ENCODE assay signal across 9 mouse cellular contexts in the genomic region with DNA sequence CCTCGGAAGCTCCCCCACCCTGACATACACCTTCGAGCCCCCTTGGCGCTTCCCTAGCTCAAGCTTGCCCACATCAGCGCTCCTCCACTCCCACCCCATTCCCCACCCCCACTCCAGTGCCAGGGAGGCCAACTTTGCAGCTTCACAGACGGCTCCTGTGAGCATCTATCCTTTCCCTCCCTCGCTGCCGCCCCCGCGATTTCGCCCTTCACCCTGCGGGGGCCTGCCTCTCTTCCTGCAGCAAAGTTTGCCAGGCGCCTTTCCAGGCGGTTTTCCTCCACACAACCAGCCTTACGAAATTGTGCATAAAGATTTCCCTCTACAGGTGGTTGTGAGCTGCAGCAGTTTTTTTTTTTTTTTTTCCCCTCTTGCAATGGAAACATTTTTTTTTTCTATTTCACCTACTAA.
DNase-seq lines count a peak whose midpoint lies in the region; ATAC-seq and TF ChIP-seq lines count a peak whose summit lies in the region.
"Had no signal": no experiment of that assay in that cellular context is flagged by ENCODE, and none has a peak within 500 bp of the region (broad histone marks: within the 10 kb centered on the region; RNA-seq: fewer than 3 reads in every experiment).

No protein-coding gene starts in this region.

- H3K4me1 ChIP-seq in forebrain, postnatal 0 days (ENCODE audit: insufficient read depth) = peaks cover 16% of the 10 kb centered on the region
- H3K4me1 ChIP-seq in limb, embryonic 13.5 days = peaks cover 32% of the 10 kb centered on the region

- WGBS in forebrain, postnatal 0 days = 0% methylated on average over 14 of the region's 14 CpGs
- 1% methylated on average over 14 of the region's 14 CpGs for WGBS in limb, embryonic 13.5 days

- H3K9ac ChIP-seq in forebrain, postnatal 0 days = peak overlapping the region; percentile 33; the same call in 1 of the 2 replicates
- peak overlapping the region; percentile 45; the same call in 1 of the 2 replicates for H3K9ac ChIP-seq in limb, embryonic 13.5 days
- H3K9ac ChIP-seq: liver, embryonic 15.5 days had no signal

- H3K9me3 ChIP-seq in forebrain, postnatal 0 days (ENCODE audit: low read length) = no peaks in the 10 kb centered on the region
- no peaks in the 10 kb centered on the region for H3K9me3 ChIP-seq in limb, embryonic 13.5 days
- H3K9me3 ChIP-seq: liver, embryonic 15.5 days had no signal

- peak; percentile 35 for TF ChIP-seq CTCF in forebrain, postnatal 0 days (IDR thresholded peaks at IDR 0.05; ENCODE audit: low read depth)

- peak; percentile 33 for DNase-seq in layer of hippocampus, adult 9-11 months
- no peak for DNase-seq in layer of hippocampus, adult 8-10 months (ENCODE audit: low spot score in 2 of 2)
- peak; percentile 73 for DNase-seq in brain, adult 2 months (ENCODE audit: low read depth, low spot score)
- DNase-seq in forebrain, postnatal 0 days = peak; percentile 69
- peak; percentile 34 for DNase-seq in ovary, postnatal 14 days (ENCODE audit: low spot score)
- no peak for DNase-seq in gastrocnemius, adult 18-20 months (ENCODE audit: low spot score)

- peak overlapping the region; percentile 77 for H3K4me2 ChIP-seq in forebrain, postnatal 0 days (ENCODE audit: low read depth)
- H3K4me2 ChIP-seq in limb, embryonic 13.5 days (replicated peaks) = peak overlapping the region; percentile 70
- H3K4me2 ChIP-seq: liver, embryonic 15.5 days had no signal

- H3K27ac ChIP-seq in forebrain, postnatal 0 days (ENCODE audit: low read depth, low read length) = peak overlapping the region; percentile 85; the same call in 1 of the 2 replicates
- no peak overlapping the region for H3K27ac ChIP-seq in limb, embryonic 13.5 days
- H3K27ac ChIP-seq: liver, embryonic 15.5 days had no signal

- 0 out of 2 replicates have a peak, but pooled peaks have one; percentile 9 for ATAC-seq in forebrain, postnatal 0 days
- no peak for ATAC-seq in limb, embryonic 13.5 days (ENCODE audit: low FRiP score, low read depth)
- ATAC-seq in erythroid progenitor cell, adult 5-6 weeks (replicated peaks; ENCODE audit: low FRiP score, poor library complexity, severe bottlenecking) = no peak

- no peaks in the 10 kb centered on the region for H3K27me3 ChIP-seq in forebrain, postnatal 0 days (ENCODE audit: insufficient read depth, low read length)
- peaks cover 66% of the 10 kb centered on the region for H3K27me3 ChIP-seq in limb, embryonic 13.5 days

- peak overlapping the region; percentile 38 for H3K4me3 ChIP-seq in forebrain, postnatal 0 days (ENCODE audit: low read depth, low read length)
- peak overlapping the region; percentile 38 for H3K4me3 ChIP-seq in limb, embryonic 13.5 days
- H3K4me3 ChIP-seq: liver, embryonic 15.5 days had no signal

- no peaks in the 10 kb centered on the region for H3K36me3 ChIP-seq in forebrain, postnatal 0 days (ENCODE audit: insufficient read depth)
- no peaks in the 10 kb centered on the region for H3K36me3 ChIP-seq in limb, embryonic 13.5 days
- H3K36me3 ChIP-seq: liver, embryonic 15.5 days had no signal

Comparison
In these comparisons a context has a peak if more than half of its experiments do, and no peak if none do; other contexts are left out.
1. DNase-seq: peak in layer of hippocampus, adult 9-11 months (single experiment), brain, adult 2 months (single experiment), forebrain, postnatal 0 days (single experiment) and ovary, postnatal 14 days (single experiment); none in layer of hippocampus, adult 8-10 months (0 of 2) and gastrocnemius, adult 18-20 months (single experiment).